Mouse (Mus musculus) heart, adult 2 months (tissue): ENCODE results near the gene Dtymk. TPM values are rescaled to one million over a fixed set of nuclear protein-coding genes. Genes with fewer than 3 reads are reported as not detected.
"Not testable (repeated sequence)": the region's sequence is repeated elsewhere in the genome, so short reads cannot be mapped to it uniquely, and the experiment has no call there.

Experiments
- DNase-seq, 2 experiments: peaks; one replicate each; pipeline ENCODE4 v3.0.0; 2021
- H3K27ac ChIP-seq: fragments of 200-600 bp; 2 replicates; pipeline ENCODE4 v1.8.1; 2022
- H3K27me3 ChIP-seq: fragments of 200-500 bp; 2 replicates; pipeline ENCODE4 v1.6.1; 2012; ENCODE audit warnings: mild to moderate bottlenecking, low read length, inconsistent platforms, mixed read lengths; ENCODE audit not compliant: control insufficient read depth, insufficient read depth
- H3K36me3 ChIP-seq: fragments of 200-500 bp; 2 replicates; pipeline ENCODE4 v1.6.1; 2012; ENCODE audit warnings: low read length, inconsistent platforms; ENCODE audit not compliant: control insufficient read depth, insufficient read depth
- H3K4me1 ChIP-seq: fragments of 200-500 bp; 2 replicates; pipeline ENCODE4 v1.6.1; 2011; ENCODE audit warnings: low read length; ENCODE audit not compliant: control insufficient read depth, insufficient read depth
- H3K4me3 ChIP-seq: fragments of 200-600 bp; 2 replicates; pipeline ENCODE4 v1.8.1; 2022
- H3K79me2 ChIP-seq: fragments of 200-500 bp; replicated peaks from 2 replicates; pipeline ENCODE4 v1.6.1; 2012; ENCODE audit warnings: mild to moderate bottlenecking, inconsistent platforms, low read length, moderate library complexity, mixed read lengths; ENCODE audit not compliant: control insufficient read depth, insufficient read depth
- H3K9ac ChIP-seq: fragments of 200-500 bp; 2 replicates; pipeline ENCODE4 v1.6.1; 2012; ENCODE audit warnings: low read depth, mild to moderate bottlenecking, control low read depth, inconsistent platforms, low read length, mixed read lengths
- CTCF ChIP-seq: fragments of 200-600 bp; IDR thresholded peaks from 2 replicates; pipeline ENCODE4 v1.8.1; 2022; ENCODE audit warnings: antibody characterized with exemption, mild to moderate bottlenecking, moderate library complexity
- EP300 ChIP-seq: fragments of 200-500 bp; IDR thresholded peaks from 2 replicates; pipeline ENCODE4 v1.6.1; 2011; ENCODE audit warnings: low read depth, low read length, control low read depth; ENCODE audit not compliant: insufficient read depth
- POLR2A ChIP-seq: fragments of 200-500 bp; IDR thresholded peaks from 2 replicates; pipeline ENCODE4 v1.6.1; 2011; ENCODE audit warnings: mild to moderate bottlenecking, low read depth, low read length, control low read depth; ENCODE audit not compliant: insufficient read depth
- WGBS: fragments of 180-500 bp; shearing (Covaris S2); methylation state at CpG from one replicate; pipeline ENCODE4 v1.1.7; 2018; 5-methylcytosine and 5-hydroxymethylcytosine counted together
- intact Hi-C: fragments of 180-260 bp; cut with DNase I; formaldehyde crosslinking; loops from one replicate; pipeline ENCODE4 v1.15.1; 2025
- long read RNA-seq: library from polyadenylated mRNA; stranded (forward); transcript quantifications from one replicate; pipeline ENCODE4 v2.0.0, GENCODE M21; 2021
- polyA plus RNA-seq: library from polyadenylated mRNA; depleted of rRNA; stranded (reverse); fragments of >200 nt; gene quantifications from 2 replicates; pipeline ENCODE4 v1.2.3, GENCODE M21; 2012; rRNA removed
- total RNA-seq, 2 experiments: library from RNA; stranded (reverse); gene quantifications; 2 replicates each; pipeline ENCODE4 v1.2.3; 2021

Dtymk gene
- total RNA-seq (10 to 100 TPM; 22.2 to 22.4 TPM), polyA plus RNA-seq (23.6 and 35.4 TPM in 2 replicates)
- long read RNA-seq, transcript Dtymk-201 (5 exons, 1,003 nt): major isoform, 10 of 21 reads
- long read RNA-seq, partial matches to known transcripts: 5 of 21 reads
- long read RNA-seq, other reads (novel, unspliced or antisense): 4 of 21 reads

DNA sequence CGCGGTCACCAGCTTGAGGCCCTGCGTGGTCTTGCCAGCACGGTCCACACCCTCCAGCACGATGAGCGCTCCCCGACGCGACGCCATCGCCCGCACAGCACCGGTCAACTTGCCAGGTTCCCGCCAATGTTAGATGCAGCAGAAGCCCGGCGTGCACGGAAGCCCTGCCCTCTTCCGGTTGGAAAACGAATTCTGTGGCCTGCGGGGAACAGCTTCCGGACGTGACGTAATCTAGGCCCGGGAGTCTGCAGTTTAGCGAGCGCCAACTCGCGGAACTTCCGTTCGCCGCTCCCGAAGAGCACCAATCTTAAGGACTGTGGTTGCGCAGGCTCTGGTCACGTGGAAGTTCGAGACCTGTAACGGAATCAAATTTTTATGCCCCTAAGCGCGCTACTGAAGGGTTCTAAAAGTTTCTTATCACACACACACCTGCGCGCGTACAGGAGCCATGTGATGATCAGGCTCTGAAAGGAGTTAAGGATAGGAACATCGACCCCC is at the start of gene Dtymk:
Gene Dtymk (minus strand): TSS at position 194 of the 498 bp plus-strand sequence.
- TF ChIP-seq EP300 (peak; percentile 46; the same call in 1 of the 2 replicates), CTCF (peak; percentile 63), POLR2A (peak; percentile 78)
- peak within 1 kb of the TSS; percentile 62 for H3K4me3 ChIP-seq
- DNase-seq: peak; percentile 90 to 95
- H3K36me3 ChIP-seq: no peaks in the 10 kb centered on the region
- peak within 1 kb of the TSS; percentile 61 for H3K27ac ChIP-seq
- WGBS: under 1% methylated on average over 42 of the region's 42 CpGs
- H3K9ac ChIP-seq: peak within 1 kb of the TSS; percentile 80
- no peaks in the 10 kb centered on the region for H3K27me3 ChIP-seq
- 0 out of 2 replicates have a peak, but pooled peaks cover 1% of the 10 kb centered on the region for H3K4me1 ChIP-seq
- H3K79me2 ChIP-seq: no peaks in the 10 kb centered on the region
- intact Hi-C loops: loop anchor here (2.0 to 10.0 kb wide), 5 partner anchors 47 to 457 kb away; partner anchors contain the start of genes Farp2, Pask, Ppp1r7 and Thap4

DNA sequence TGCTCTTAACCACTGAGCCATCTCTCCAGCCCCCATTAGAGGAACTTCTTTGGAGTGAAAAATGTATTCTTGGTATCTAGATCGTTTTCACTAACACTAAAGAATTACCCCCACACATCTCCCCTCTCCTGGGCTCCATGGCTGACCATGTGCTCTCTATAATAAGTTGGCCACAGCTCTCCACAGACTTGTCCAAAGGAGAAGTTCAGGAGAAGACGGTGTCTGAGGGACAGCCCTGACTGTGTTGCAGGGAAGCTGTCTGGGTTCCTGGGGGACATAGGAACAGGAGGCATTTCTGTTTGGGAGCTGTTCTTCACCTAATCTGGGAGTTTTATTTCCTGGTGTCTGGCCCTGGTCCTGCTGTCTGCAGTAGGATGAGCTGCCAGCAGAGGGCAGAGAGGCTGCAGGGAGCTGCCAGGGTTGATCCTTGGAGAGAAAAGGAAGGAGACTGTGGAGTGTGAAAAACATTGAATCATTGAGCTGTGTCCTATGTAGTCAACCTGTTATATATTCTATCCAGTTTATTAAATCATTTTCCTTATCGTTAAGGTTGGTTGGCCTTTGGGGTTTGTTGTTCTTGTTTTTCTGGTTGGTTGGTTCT is 44.1 kb upstream of the Dtymk start:
- H3K27me3 ChIP-seq, H3K4me1 ChIP-seq, intact Hi-C loops, H3K4me3 ChIP-seq, H3K27ac ChIP-seq, H3K9ac ChIP-seq, DNase-seq, H3K79me2 ChIP-seq, H3K36me3 ChIP-seq: not testable (repeated sequence)
- 78% methylated on average over 2 of the region's 3 CpGs for WGBS

DNA sequence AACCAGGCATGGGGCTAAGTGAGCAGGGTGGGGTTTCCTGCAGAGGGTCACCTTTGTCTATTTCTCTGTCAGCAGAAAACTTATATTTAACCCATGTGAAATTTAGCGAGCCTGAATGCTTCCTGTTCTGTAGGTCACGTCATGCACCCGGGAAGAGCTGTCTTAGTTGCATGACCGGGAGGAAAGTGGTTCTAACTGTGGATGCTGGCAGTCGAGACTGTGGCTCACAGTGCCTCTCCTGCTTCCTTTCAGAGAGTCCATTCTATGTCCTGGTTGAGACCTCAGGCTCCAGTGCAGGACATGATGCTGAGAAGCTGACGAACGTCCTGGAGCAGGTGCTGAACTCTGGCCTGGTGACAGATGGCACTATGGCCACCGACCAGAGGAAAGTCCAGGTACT is 36.8 kb upstream of the Dtymk start:
- WGBS: 75% methylated on average over 8 of the region's 8 CpGs
- not testable (repeated sequence) for DNase-seq, H3K27ac ChIP-seq

DNA sequence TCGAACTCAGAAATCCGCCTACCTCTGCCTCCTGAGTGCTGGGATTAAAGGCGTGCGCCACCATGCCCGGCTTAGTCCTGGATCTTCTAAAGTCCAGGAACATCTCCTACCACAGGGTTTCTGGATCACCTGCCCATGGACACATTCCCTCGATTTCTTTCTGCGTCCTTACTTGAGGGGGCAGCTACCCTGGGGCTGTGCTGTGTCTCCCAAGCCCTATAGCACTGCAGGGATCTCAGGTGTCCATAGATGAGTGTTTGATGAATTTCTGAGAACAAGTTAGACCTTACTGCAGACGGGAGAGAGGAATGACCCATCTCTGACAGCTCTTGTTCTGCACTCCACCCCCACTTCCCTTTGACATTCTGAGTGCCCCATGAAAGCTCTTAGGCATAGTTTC is 35.6 kb upstream of the Dtymk start:
- H3K36me3 ChIP-seq: no peaks in the 10 kb centered on the region
- 94% methylated on average over 8 of the region's 8 CpGs for WGBS
- intact Hi-C loops: loop anchor here (10.0 kb wide), 2 partner anchors 77 to 237 kb away; partner anchors contain the start of gene Gal3st2b
- no peak for DNase-seq
- H3K79me2 ChIP-seq: no peaks in the 10 kb centered on the region
- no peak overlapping the region for H3K27ac ChIP-seq
- TF ChIP-seq CTCF: no peak
- TF ChIP-seq POLR2A: no peak
- TF ChIP-seq EP300: no peak
- H3K9ac ChIP-seq: no peak overlapping the region
- H3K4me1 ChIP-seq: no peaks in the 10 kb centered on the region
- H3K27me3 ChIP-seq: no peaks in the 10 kb centered on the region
- no peak overlapping the region for H3K4me3 ChIP-seq

More for the DNA sequence above, 36.8 kb upstream of the Dtymk start:
- not testable (repeated sequence) for H3K36me3 ChIP-seq, H3K4me3 ChIP-seq, H3K4me1 ChIP-seq, H3K27me3 ChIP-seq, H3K79me2 ChIP-seq, H3K9ac ChIP-seq
- intact Hi-C loops: loop anchor here (10.0 kb wide), 2 partner anchors 76 to 236 kb away; partner anchors contain the start of gene Gal3st2b

DNA sequence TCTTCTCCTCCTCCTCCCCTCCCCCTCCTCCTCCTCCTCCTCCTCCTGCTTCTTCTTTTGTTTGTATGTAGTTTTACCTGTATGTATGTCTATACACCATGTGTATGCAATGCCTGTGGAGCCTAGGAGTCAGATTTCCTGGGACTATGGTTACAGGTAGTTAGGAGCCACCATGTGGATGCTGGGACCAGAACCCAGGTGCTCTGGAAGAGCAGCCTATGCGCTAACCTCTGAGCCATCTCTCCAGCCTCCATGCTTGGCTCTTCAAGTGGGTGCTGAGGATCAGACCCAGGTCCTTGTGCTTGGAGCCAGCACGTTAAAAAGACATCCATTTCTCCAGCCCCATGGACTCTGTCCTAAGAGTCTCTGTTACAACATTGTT is 34.8 kb upstream of the Dtymk start:
- H3K36me3 ChIP-seq: no peaks in the 10 kb centered on the region
- intact Hi-C loops: loop anchor here (10.0 kb wide), 2 partner anchors 78 to 238 kb away; partner anchors contain the start of gene Gal3st2b
- no peaks in the 10 kb centered on the region for H3K79me2 ChIP-seq
- WGBS: 88% methylated on average over 2 of the region's 2 CpGs
- no peaks in the 10 kb centered on the region for H3K27me3 ChIP-seq
- no peak overlapping the region for H3K4me3 ChIP-seq
- TF ChIP-seq CTCF (no peak), POLR2A (no peak), EP300 (no peak)
- DNase-seq: no peak
- no peak overlapping the region for H3K9ac ChIP-seq
- H3K4me1 ChIP-seq: no peaks in the 10 kb centered on the region
- no peak overlapping the region for H3K27ac ChIP-seq

DNA sequence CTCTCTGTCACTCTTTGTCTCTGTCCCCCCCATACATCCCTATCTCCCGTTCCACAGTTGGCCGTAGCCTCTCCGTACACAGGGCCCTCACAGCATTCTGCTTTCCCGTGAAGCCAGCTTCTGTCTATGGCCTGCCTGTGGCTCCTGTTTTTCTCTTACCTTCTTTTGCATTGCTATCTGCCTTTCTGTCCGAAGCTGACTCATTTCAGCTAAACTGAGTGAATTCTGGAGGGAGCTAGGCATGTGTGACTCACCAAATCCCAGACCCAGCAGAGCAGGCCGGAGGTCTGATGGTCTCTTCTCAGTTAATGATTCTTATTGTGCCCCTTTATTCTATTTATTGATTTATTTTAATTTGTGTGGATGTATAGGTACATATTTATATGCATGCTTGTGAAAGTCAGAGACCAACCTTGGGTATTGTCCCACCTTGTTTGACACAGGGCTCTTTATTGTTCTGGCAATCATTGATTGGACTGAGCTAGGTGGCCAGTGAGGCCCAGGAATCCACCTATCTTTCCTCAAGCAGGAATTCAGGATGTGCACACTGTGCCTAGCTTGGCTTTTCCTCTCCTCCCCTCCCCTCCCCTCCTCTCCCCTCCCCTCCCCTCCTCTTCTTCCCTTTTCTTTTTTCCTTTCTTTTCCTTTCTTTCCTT is 34.3 kb upstream of the Dtymk start:
- no peak overlapping the region for H3K4me3 ChIP-seq
- H3K36me3 ChIP-seq: no peaks in the 10 kb centered on the region
- H3K27ac ChIP-seq: no peak overlapping the region
- H3K9ac ChIP-seq: no peak overlapping the region
- intact Hi-C loops: loop anchor here (10.0 kb wide), 2 partner anchors 79 to 239 kb away; partner anchors contain the start of gene Gal3st2b
- no peaks in the 10 kb centered on the region for H3K4me1 ChIP-seq
- DNase-seq: no peak
- H3K27me3 ChIP-seq: no peaks in the 10 kb centered on the region
- no peak for TF ChIP-seq EP300
- no peak for TF ChIP-seq POLR2A
- TF ChIP-seq CTCF: no peak
- WGBS: 88% methylated on average over 6 of the region's 6 CpGs
- no peaks in the 10 kb centered on the region for H3K79me2 ChIP-seq
